Mouse (Mus musculus) erythroblast, embryonic 14.5 days (primary cell): Measurements from ENCODE around the gene Col24a1.

Experiments
- GATA1 ChIP-seq: IDR thresholded peaks from 2 replicates; pipeline ENCODE4 v1.6.1; 2012; ENCODE audit warnings: low read length, inconsistent platforms, mixed read lengths
- TAL1 ChIP-seq: IDR thresholded peaks from 3 replicates; pipeline ENCODE4 v1.6.1; 2012; ENCODE audit warnings: low read length, inconsistent platforms, mixed read lengths

GRCm38 (mm10) chr3:145268066-145268465, 24.2 kb upstream of the Col24a1 start:
- TF ChIP-seq GATA1 (no peak), TAL1 (no peak)
